Mouse (Mus musculus): ENCODE measurements at regions not wholly inside any gene's neighbourhood (a gene's known extent, or its start where the extent isn't known, plus 50 kb on each side); places are given as distances from the start of the nearest gene placed in this dataset.
A peak's percentile ranks its signal among the peaks of the same experiment; 100 is the strongest.

DNA sequence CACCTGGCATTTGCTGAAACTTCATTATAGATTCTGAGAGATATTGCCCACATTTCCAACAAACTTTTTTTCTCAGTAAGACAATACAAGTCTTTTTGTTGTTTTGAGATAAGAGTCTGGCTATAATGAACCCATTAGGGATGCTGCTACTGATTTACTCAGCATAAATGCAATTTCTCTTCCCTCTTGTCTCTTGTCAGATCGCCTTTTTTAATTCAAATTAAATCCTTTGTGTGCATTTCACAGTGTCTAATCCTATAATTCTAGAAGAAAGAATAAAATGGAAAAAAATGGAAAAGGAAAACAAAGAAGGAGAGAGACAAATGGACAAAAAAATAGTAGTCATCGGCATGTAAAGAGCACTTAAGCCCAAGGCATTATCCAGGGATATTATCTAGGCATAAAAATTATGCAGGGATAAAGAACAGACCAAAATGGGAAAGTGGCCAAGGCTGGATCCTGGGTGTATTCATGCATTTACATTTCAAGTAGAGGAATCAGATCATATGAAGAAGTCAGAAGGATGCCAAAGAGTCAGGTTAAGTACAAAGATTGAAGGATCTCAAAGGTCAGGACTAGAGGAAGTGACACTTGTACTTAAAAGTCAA lies 1033.4 kb downstream of the Grm8 start:
- ATAC-seq (ENCODE audit: low FRiP score) (0 out of 2 replicates have a peak, but pooled peaks have one; percentile 22), DNase-seq (ENCODE audit: low spot score, missing footprints) (peak; percentile 82)
- no peak overlapping the region for H3K27ac ChIP-seq (ENCODE audit: low read depth, low read length)
- WGBS = 40% methylated on average over 2 of the region's 2 CpGs
- H3K4me1 ChIP-seq (ENCODE audit: control insufficient read depth, insufficient read depth, low read length) = no peaks in the 10 kb centered on the region
- H3K9me3 ChIP-seq (ENCODE audit: control insufficient read depth, low read length) = no peaks in the 10 kb centered on the region
- no peak overlapping the region for H3K9ac ChIP-seq (ENCODE audit: low read length)
- no peaks in the 10 kb centered on the region for H3K36me3 ChIP-seq (ENCODE audit: control insufficient read depth, insufficient read depth, low read length)
- no peak overlapping the region for H3K4me3 ChIP-seq (ENCODE audit: low read depth, low read length)
- H3K4me2 ChIP-seq = no peak overlapping the region
- no peaks in the 10 kb centered on the region for H3K27me3 ChIP-seq (ENCODE audit: control insufficient read depth, insufficient read depth, low read length)
